Mouse (Mus musculus) ES-CJ7 (cell line): ENCODE data around the gene Nrxn3.

Source experiments
- DNase-seq: peaks from one replicate; pipeline ENCODE4 v3.0.0; 2011; ENCODE audit warnings: low read depth, low spot score

Nrxn3 gene

DNA sequence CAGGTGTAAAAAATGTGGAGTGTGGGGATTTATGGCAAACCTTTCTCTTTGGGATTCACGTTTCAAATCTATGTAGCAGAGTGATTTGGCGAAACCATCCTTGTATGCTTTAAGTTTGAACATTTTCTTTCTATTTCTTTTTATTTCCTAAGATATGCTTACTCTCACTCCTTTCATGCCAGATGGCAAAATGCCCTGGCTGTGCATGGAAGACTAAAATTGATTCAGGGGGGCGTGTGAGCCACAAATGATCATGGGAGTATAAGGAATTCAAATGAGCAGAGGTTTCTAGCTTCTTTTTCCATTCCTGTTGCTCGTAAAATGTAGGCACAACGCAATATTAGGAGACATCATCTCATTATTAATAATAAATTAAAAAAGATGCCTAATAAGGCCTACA lies 1211.0 kb downstream of the Nrxn3 start:
- DNase-seq, result no peak

DNA sequence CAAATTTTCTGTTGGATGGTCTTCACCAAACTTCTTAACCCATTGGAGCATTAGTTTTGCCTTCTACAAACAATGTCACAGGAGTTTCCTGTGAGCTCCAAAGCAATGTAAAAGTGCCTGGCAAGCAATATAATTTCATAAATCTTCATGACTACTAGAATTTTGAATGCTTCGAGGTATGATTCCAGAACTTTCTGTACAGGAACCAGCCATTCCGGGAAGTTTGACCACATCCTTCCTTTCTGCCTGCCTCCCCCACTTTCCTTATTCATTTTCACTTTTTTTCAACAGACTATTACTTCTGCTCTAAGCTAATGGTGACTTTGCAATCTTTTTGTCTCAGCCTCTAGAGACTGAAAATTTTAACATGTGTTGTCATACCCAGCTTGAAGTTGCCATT lies 1218.1 kb downstream of the Nrxn3 start:
- no peak for DNase-seq

DNA sequence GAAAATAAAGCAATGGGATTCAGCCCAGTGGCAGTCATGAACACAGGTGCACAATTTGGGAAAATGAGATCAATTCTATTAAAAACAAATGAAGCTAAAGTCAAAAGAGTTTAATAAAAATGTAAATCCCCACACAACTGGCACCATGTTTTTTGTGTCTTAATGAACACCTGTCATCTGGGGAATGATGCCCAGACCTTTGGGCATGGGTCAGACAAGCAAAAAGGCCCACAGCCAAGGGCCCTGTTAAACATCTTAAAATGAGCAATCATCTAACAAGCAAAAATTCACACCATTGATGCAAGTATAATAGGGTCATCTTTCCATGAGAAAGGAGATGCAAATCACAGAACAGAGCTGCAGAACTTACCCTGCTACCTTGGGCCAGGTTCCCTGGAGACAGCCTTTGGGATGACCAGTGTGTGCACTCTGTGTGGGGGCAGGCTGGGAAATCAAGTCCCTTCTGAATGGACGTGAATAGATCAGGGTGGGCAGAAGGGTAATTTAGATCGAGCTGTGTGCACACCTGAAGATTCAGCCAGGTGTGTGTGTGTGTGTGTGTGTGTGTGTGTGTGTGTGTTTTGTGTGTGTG lies 1223.3 kb downstream of the Nrxn3 start:
- DNase-seq, result no peak

DNA sequence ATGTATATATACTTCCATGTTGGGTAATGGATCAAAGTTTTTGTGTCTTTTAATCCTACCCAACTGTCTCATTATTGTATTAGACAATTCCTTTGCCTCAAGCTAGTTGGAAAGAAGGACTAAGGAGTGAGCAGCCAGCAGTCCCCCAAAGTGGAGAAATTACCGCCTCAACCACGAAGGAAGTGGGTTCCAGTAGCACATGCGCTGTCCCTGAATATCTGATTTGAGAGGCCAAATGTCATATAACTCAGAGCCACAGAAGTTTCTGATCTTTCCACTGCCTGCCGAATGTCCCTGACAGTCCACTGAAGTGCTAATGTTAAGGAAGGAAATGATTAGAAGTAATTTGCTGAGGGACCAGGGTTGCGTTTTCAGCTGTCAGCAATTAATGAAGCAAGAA lies 1223.8 kb downstream of the Nrxn3 start:
- no peak for DNase-seq

DNA sequence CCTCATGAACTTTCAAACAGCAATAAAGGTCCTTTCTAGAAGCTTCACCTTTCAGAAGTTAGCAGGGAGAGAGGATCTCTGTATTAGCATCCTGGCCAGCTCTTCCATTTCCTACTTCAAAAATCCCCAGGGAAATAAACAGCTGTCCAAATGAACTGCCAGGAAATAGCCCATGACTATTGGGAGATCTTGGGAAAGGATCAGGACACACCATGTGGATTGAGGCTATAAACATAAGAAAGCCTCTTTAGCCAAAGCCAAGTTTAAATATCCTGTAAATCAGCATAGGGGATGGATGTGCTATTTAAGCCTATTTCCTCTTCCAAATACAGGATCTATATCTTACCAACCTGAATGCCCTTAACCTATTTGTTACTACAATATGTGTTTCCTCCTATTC lies 1230.6 kb downstream of the Nrxn3 start:
- no peak for DNase-seq

DNA sequence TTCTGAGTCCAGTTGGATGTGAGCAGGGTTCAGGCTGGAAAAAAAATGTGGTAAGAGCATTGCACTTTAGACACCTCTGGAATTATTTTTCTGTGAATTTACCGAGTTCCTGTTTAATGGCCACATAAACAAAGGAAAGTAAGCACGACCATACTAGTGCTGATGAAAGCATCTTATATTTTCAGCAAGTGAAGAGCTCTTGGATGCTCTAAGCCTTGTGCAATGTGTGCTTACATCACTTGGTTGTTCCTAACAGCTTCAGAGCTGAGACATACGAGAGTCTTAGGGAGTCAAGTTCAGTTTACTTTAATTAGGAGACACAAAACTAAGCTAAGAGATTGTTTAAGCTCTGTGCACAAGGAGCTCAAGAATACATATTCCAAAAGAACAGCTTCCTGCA lies 1231.0 kb downstream of the Nrxn3 start:
- DNase-seq, result no peak

DNA sequence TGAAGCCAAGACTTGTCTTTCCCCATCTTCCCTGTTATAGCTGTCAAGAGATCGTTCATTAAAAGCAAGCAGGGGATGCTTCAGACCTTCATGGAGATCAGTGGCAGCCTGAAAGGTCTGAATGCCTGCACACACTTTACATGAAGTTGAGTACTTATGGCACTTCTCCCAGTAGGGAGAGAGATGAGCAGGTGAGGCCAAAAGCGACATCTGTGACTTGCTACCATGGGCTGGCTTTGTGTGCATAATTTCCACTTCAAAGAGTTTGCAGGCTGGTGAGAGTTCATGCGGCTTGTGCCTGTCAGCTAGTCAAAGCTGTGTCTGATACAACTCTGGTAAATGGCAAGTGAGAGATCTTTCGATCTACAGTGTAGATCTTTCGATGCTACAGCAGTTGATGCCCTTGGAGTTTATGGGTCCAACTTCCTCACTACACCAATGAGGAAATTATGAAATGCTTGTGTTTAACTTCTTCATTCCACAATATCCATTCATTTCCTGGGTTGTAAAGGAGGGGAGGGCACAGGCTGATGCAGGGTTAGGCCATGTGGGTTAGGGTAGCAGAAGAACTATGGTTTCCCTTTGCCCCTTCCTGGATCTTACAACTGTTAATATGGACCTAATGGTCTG lies 1231.9 kb downstream of the Nrxn3 start:
- no peak for DNase-seq

- DNase-seq, result no peak
Observed at GRCm38 (mm10) chr12:89963073-89963472, 1240.4 kb downstream of the Nrxn3 start.

- no peak for DNase-seq
Observed at GRCm38 (mm10) chr12:89976648-89977047, 1254.0 kb downstream of the Nrxn3 start.

- no peak for DNase-seq
Observed at GRCm38 (mm10) chr12:89977479-89977878, 1254.8 kb downstream of the Nrxn3 start.

DNA sequence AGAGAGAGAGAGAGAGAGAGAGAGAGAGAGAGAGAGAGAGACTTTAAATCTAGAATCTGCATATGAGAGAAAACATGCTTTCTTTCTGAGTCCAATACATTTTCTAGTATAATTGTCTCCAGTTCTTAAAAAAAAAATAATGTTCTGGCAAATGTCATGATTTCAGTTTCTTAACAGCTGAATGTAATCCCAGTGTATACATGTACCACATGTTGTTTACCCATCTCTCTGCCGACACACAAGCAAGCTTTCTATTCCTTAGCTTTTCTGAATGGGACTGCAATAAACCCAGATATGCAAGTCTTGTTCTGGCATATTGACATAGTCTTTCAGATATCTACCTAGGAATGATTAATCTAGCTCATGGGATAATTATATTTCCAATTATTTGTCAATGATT lies 1256.5 kb downstream of the Nrxn3 start:
- no peak for DNase-seq

DNA sequence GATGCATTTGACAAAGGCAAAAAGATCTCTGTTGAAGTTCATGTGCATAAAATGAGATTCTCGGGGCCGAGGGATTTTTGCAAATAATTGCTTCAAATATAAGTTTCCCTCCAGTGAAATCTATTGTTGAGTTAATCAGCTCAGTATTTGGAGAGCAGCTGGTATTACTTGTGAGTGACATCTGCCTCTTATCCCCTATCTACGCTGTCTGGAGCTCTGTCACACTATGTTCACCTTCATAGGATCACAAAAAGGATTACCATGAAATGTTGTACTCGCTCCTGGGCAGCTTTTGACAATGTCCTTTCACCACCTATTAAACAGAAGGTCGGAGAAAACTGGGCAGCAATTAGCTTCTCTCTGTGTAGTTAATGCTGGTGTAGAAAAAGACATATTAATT lies 1259.8 kb downstream of the Nrxn3 start:
- DNase-seq, result no peak

DNA sequence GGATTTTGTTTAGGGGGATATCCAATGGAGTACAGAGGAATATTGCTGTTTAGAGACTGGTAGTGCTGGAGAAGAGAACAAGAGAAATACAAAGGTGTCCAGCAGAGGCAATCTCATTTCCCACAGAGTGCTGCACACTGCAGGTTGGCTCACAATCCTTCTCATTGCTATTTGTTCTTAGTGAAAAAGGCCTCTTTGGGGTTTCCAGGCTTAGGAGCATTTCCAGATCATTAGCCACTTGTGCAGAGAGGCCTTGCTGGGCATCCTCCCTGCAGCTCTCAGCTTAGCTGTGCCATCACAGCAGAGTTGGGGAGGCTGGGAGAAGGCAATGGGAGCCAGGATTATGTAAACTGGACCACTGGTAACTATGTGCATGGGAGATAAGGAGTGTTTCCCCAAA lies 1260.7 kb downstream of the Nrxn3 start:
- DNase-seq, result no peak

- no peak for DNase-seq
Observed at GRCm38 (mm10) chr12:89986219-89986618, 1263.5 kb downstream of the Nrxn3 start.

GRCm38 (mm10) chr12:89993273-89993672 lies 1270.6 kb downstream of the Nrxn3 start:
- no peak for DNase-seq

GRCm38 (mm10) chr12:89995392-89995791 lies 1272.7 kb downstream of the Nrxn3 start:
- DNase-seq, result no peak

DNA sequence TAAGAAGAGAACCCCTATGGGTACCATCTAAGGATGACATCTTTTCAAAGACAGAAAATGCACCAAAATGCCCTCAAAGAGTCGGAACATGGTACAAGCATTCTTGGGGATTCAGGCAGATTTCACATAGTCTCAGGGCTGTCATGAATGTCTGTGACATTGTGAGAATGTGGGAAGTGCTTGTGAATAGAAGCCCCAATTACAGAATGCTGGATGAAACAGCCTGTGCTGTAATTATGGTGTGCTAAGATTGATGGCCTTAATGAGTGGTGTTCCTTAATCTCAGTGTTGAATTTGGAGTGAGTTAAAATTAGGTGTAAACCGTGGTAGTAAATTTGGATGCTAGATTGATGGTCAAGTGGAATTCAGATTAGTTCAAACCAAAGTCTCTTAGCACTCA lies 1287.6 kb downstream of the Nrxn3 start:
- no peak for DNase-seq

DNA sequence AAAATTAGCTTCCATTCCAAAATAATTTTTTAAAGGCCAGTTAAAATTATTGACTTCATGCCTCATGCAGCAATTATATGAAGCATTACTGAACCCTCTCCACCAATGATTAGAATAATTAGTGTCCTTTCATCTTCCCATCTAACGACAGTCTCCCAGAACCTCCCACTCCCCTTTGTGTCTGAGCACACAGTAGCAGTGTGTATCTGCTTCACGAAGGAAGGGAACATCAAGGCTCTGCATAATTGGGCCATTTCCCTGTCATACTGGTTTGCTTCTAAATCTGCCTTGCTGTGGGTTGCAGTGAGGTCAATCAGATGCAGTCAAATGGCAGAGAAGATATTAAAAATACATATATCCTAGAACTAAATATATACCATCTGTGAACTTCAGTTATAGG lies 1291.3 kb downstream of the Nrxn3 start:
- DNase-seq, result no peak

DNA sequence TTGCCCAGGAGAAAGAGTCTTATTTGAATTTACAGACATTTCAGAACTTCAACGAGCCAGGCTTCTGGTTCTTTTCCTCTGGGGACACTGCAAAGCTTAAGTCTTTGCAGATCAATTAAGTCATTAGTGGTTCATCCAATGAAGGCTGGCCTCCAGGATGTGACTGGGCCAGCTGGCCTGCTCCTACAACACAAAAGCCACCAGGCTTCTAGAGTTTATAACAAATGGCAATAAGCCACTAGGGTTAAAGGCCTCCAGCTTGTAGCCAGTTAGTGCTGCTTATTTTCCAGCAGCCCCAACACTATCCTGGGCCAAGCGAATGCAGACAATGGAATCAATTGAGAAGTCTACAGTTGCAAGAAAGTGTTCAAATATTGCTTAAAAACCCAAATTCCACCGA lies 1304.3 kb downstream of the Nrxn3 start:
- no peak for DNase-seq

DNA sequence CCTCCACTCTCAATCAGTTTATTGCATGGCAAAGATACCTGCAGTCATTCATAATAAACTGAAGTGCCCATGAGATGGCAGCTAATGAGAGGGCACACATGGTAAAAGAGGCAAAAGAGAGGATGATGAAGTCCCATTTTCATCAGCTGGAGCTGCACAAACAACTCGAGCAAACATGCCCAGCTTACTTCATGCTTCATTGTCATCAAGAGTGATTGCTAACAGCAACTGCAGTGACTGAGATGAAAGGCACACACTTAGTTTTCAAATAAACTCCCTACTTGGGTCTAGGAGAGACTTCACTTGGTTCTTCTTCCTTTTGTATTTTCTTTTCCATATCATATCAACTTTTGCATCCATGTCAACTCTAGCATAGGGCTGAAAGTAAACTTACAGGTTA lies 1318.4 kb downstream of the Nrxn3 start:
- no peak for DNase-seq

GRCm38 (mm10) chr12:90056256-90056655 lies 1333.6 kb downstream of the Nrxn3 start:
- no peak for DNase-seq

DNA sequence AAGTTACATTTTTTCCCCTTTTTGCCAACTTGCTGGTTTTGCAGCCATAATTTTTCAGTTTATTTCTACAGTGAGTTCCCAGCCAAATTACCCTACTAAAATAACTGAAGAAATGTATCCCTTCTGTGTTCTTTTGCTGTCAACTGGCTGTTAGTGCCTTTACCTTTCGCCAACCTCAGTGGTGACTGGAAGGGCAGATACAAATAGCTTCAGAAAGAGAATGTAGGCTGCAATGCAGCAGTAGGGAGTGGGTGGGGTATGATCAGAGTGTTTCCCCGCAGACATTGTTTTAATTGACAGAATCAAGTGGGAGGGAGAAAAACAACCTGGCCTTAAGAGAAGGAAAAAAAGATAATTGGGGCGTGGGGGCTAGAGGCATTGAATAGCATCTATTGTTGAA lies 1337.1 kb downstream of the Nrxn3 start:
- DNase-seq, result no peak

GRCm38 (mm10) chr12:90061312-90061711 lies 1338.6 kb downstream of the Nrxn3 start:
- DNase-seq, result no peak

GRCm38 (mm10) chr12:90062219-90062618 lies 1339.5 kb downstream of the Nrxn3 start:
- no peak for DNase-seq
